ENCODE assay signal across 31 mouse cellular contexts in the genomic region with DNA sequence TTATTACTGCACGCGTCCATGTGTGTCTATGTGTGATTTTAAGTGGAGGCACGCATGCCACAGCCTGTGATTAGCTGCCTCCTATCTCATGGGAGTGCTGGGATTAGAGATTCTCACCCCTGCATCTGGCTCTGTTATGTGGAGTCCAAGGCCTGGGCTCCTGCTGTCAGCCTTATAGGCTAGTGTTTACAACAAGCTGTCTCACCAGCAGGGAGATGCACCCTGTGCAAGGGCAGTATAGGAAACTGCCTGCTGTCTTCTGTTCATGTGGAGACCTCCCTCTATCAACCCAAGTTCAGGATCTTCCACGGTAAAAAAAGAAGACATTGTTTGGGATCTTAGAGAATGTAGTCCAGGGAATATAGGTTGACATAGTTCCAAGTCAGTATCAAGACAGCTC.
"Had no signal": no experiment of that assay in that cellular context is flagged by ENCODE, and none has a peak within 500 bp of the region (broad histone marks: within the 10 kb centered on the region; RNA-seq: fewer than 3 reads in every experiment).

No protein-coding gene starts in this region.

- H3K4me2 ChIP-seq: limb, embryonic 12.5 days; limb, embryonic 13.5 days; limb, embryonic 15.5 days; liver, embryonic 11.5 days; liver, embryonic 12.5 days; liver, embryonic 13.5 days; liver, embryonic 15.5 days; lung, embryonic 14.5 days; lung, embryonic 15.5 days; midbrain, embryonic 12.5 days; midbrain, embryonic 13.5 days; midbrain, embryonic 15.5 days had no signal

- H3K4me3 ChIP-seq: left cerebral cortex, adult 2 months; limb, embryonic 10.5 days; limb, embryonic 12.5 days; limb, embryonic 13.5 days; limb, embryonic 15.5 days; liver, embryonic 12.5 days; liver, embryonic 13.5 days; liver, embryonic 15.5 days; lung, embryonic 15.5 days; megakaryocyte, embryonic 14.5 days; midbrain, embryonic 10.5 days; midbrain, embryonic 12.5 days; midbrain, embryonic 13.5 days; midbrain, embryonic 15.5 days; myocyte had no signal

- H3K9me3 ChIP-seq: limb, embryonic 10.5 days; limb, embryonic 12.5 days; limb, embryonic 13.5 days; limb, embryonic 15.5 days; liver, embryonic 12.5 days; liver, embryonic 13.5 days; liver, embryonic 15.5 days; lung, embryonic 15.5 days; midbrain, embryonic 10.5 days; midbrain, embryonic 12.5 days; midbrain, embryonic 13.5 days; midbrain, embryonic 15.5 days had no signal

- H3K4me1 ChIP-seq: limb, embryonic 10.5 days; liver, embryonic 12.5 days; liver, embryonic 13.5 days; liver, embryonic 15.5 days; lung, embryonic 15.5 days; megakaryocyte, embryonic 14.5 days; midbrain, embryonic 15.5 days had no signal

- DNase-seq: left cerebral cortex, postnatal 4 days; liver; liver, embryonic 13.5 days; liver, postnatal 0 days; lung, adult 18-20 months; lung, adult 2 months; lung, embryonic 14.5 days; lung, postnatal 10 days; lung, postnatal 14 days; lung, postnatal 36 days; lung, postnatal 4 days; midbrain, embryonic 14.5 days had no signal

- H3K9ac ChIP-seq: limb, embryonic 12.5 days; limb, embryonic 13.5 days; limb, embryonic 15.5 days; liver, embryonic 12.5 days; liver, embryonic 13.5 days; liver, embryonic 14.5 days; liver, embryonic 15.5 days; liver, postnatal 0 days; lung, embryonic 14.5 days; lung, embryonic 15.5 days; midbrain, embryonic 12.5 days; midbrain, embryonic 13.5 days; midbrain, embryonic 15.5 days had no signal

- H3K27ac ChIP-seq: left cerebral cortex, adult 2 months; limb, embryonic 10.5 days; limb, embryonic 12.5 days; limb, embryonic 13.5 days; limb, embryonic 15.5 days; liver, embryonic 12.5 days; liver, embryonic 13.5 days; liver, embryonic 14.5 days; liver, embryonic 15.5 days; lung, embryonic 15.5 days; macrophage; midbrain, embryonic 12.5 days; midbrain, embryonic 13.5 days; midbrain, embryonic 15.5 days had no signal

- ATAC-seq: liver, embryonic 12.5 days; liver, postnatal 0 days; lung, postnatal 0 days; midbrain, embryonic 13.5 days; midbrain, embryonic 15.5 days; midbrain, embryonic 16.5 days had no signal

- H3K36me3 ChIP-seq: limb, embryonic 10.5 days; limb, embryonic 12.5 days; limb, embryonic 13.5 days; limb, embryonic 15.5 days; liver, embryonic 12.5 days; liver, embryonic 13.5 days; liver, embryonic 15.5 days; lung, embryonic 15.5 days; midbrain, embryonic 10.5 days; midbrain, embryonic 12.5 days; midbrain, embryonic 13.5 days; midbrain, embryonic 15.5 days had no signal

- H3K27me3 ChIP-seq: limb, embryonic 12.5 days; limb, embryonic 13.5 days; limb, embryonic 15.5 days; liver, embryonic 13.5 days; liver, embryonic 15.5 days; lung, embryonic 15.5 days; midbrain, embryonic 13.5 days; midbrain, embryonic 15.5 days had no signal
